Mouse (Mus musculus) frontal cortex, postnatal 25 days (tissue): ENCODE measurements around the gene Epn3.

Experiments
- DNase-seq, 2 experiments: peaks; one replicate each; pipeline ENCODE4 v3.0.0; 2022; ENCODE audit warnings: low spot score in 2 of 2

Gene Epn3

DNA sequence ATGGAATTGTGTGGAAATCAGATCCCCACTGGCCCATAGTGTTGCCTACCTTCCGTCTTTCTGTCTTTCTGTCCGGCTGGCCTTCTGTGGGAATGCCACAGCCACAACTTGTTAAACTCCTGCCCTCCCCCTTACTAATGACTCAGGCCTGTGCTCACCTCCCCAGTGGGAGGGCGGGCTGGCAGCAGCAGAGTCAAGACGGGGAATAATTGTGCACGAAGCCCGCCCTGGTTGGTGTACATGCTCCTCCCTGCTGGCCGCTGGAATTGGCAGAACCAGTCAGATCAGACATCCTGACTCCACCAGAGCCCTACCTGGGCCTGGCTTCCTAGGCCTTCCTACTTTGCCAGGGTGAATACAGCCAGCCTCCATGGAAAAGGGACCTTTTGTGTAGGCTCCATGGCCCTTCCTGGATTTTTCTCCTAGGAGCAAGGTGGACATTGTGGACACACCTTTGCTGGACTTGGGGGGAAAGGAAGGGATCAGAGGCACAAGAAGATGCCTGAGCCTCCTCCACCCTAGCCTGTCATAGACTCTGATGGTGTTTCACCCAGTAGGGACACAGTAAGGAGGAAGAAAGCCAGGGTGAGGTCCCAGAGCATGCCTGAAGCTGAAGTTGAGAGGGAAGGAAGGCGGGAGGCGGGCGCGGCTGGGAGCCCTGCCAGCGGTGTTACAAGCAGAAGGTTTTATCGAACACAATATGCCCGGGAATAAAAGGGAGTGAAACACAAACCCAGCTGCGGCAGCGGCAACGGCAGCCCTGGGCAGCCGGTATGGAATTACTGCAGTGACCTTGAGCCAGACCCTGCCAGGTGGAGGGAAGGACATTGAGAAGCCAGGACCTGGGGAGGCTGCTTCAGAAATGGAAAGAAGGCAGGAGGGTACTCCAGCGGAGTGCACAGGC, 1.4 kb downstream of the Epn3 start:
- DNase-seq, result no peak

DNA sequence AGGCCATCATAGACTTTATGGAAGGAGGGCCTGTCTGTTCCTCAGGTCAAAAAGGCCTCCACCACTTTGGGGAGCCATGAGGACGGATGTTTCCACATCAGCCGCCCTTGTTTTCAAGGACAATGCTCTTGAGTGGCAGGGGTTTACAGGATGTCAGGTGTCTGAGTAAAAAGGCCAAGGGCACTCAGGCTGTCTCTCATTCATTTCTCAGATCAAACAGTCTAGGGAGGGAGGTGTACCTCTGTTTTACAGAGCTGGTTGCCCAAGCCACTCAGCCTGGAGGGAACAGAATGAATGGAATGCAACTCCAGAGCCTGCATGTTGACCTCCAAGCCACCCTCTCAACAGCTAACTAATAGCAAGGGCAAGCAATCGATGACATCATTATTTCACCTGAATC, 4.4 kb downstream of the Epn3 start:
- DNase-seq, result no peak

DNA sequence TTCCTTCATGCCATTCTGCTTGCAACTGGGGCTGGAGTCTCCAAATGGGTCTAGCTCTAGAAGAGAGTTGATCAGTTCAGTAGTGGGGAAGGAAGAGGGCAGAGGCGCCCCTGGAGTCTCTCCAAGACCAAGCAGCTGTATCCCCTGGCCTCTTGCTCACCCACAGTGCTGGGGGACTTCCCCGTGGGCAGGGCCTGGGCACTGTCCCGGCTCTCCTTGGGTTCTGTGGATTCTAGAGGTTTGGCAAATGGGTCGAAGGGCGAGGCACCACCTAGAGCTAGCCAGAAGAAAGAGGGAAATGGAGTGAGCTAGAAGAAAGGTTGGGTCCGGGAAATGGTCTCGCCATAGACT, 8.1 kb downstream of the Epn3 start:
- no peak for DNase-seq

DNA sequence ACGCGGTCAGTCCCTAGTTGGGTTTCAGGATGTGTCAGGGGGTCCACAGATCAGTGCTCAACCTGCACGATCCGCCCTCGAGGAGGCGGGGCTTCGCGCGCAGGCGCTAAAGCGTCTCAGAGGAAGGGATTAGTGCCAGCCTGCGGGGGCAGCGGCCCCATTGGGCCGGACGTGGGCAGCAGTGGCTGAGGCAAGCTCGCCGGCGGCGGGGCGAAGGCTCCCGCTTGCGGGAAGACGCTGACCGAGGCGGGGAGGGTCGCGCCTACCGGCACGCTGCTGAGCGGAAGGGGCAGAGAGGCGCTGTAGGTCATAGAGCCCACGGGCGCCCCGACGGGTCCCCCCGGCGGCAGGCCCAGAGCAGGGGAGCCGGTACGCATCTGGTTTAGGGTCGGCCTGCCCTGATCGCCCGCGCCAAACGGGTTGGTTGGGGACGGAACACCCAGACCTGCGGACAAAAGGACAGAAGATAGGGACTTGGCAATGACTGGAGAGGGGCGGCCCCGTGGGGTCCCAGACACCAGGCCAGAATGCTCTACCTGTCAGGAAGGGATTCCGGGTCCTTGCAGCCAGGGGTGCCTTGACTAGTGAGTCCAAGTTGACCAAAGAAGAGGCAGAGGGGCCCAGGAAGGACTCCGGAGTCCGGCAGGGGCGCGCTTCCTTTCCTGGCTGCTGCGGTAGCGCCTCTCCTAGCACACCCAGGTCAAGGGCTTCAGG, 8.6 kb downstream of the Epn3 start:
- no peak for DNase-seq

DNA sequence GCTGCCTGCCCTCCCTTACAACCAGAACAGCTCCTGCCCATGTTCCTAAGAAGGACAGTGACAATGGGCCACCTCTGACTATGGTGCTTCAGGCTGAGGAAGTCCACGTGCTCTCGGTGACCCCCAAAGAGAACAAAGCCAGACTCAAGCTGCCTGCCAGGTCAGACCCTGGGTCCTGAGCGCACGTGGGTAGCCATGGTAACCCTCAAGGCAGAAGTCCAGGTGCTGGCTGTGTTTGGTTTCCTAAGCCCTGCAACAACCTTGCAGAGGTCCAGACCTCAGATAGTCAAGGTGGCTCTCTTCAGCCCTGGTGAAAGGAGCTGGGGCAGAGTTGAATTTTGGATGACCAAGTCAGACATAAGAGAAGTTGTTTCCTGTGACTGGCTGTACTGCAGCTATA, 10.0 kb downstream of the Epn3 start:
- no peak for DNase-seq

DNA sequence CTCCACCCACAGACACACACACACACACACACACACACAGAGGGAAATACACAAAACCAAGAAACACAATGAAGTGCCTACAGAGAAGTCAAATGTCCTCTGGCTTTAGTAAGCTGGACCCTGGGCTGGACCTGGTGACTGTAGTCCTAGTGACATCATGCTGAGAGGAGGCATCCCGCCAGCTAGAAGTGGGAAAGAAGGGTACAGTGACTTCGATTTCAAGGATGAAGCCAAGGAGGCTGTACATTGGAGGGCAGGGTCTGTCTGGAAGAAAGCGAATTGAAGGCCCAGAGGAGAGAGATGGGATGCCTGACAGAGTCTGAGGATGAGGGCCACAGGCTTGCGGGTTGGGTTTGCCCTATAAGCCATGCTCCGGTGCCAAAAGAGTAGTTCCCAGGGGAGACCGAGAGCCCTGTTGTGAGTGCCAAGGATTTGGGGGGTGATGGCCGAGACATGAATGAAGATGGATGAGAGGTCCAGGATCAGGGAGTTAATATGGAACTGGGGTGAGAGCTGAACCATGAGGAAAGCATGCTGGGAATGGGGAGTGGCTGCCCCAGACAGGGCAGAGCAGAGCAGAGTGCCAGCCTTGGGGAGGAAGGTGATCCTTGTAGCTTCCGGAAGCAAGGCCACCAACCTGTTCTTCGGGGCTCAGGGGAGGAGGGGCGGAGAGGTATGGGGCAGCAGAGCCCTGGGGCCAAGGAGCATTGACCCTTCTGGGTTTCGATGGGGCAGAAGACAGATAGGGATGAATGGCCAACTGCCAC, 10.8 kb downstream of the Epn3 start:
- no peak for DNase-seq

DNA sequence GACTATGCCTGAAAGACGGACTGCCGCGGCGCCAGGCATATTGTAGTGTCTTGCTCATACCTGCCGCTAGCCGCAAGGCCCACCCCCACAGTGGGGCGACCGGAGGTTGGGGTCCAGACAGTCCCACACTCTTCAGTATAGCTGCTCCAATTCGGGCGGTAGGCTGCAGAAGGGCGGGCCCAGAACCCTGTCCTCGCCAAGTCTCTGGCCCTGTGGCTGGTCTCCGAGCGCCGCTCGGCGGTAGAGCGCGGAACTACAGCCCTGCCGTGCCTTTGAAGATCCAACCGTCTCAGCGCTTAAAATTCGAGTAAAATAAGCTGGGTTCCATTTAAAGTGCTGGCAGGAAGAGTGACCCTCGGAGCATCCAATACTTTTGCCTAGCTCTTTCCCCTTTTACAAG, 13.8 kb downstream of the Epn3 start, which contains the start of gene Spata20:
Gene Spata20, minus strand, starts transcription at position 179 of the 400 bp plus-strand sequence.
- DNase-seq, result peak; percentile 90 to 96

DNA sequence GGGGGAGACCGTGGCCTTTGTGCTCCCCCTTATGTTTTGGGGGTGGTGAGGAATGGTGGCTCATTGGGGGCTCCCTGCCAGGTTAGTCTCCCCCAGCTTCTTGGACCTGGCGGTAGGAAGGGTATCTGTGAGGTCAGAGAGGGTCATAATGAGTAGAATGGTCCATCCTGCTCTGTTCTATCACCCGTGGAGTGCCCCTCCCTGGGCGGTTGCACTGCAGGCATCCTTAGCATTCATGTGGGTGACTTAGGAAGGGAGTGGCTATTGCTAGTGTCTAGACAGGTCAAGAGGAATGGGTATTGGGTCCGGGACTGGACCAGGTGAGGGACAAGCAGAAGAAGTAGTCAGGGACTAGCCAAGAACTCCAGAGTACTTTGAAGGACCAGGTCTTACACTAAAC, 14.6 kb downstream of the Epn3 start:
- no peak for DNase-seq

DNA sequence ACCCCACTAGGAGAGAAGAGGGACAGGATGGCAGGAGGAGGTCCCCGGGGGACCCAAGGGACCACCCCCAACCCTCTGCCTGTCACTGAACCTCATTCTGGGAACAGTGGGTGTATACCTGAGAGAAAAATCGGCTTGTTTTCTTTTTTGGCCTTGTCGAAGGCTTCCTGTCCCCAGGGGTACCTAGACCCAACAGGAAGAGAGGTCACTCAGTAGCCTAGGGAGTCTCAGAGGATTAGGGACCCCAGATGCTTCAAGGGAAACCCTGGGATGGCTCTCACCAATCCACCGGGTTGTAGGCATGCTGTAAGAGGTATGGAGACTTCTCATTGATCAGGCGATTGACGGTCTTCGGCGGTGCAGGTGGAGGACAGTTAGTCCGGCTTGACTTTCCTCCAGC, 15.1 kb downstream of the Epn3 start:
- no peak for DNase-seq

DNA sequence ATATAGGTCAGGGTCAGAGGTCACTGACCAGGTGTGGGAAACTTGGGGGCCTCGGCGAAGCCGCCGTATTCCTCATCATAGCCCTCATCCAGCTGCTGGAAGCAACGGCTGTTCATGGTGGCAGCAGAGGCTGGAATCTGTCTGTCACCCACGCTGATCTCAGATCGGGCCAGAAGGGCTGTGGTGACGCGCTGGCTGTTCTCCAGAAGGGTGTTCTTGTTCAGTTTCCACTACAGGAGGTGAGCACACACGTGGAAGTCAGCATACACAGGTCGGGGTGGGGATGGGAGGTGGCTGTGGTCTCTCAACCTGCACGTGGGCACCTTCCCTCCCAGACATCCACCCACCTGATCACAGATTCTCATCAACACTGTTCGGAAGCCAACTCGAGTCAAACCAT, 15.9 kb downstream of the Epn3 start:
- DNase-seq, result no peak

DNA sequence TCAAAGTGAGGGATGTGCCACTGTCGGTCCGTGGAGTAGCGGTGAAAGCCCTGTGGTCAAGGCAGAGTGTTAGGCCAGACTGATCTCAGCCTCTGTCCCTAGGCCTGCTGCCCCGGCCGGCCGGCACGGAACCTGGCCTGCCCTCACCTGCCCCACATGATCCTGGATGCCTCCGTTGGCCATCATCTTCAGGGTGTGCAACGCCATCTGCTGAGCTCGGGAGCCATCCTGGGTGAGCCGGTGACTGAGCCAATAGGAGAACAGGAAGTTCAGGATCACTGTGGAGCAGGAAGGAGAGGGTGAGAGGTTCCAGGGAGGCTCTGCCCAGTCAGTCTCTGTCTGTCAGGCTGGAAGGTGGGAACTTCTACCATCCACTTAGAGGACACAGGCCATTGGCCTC, 16.3 kb downstream of the Epn3 start:
- DNase-seq, result no peak

DNA sequence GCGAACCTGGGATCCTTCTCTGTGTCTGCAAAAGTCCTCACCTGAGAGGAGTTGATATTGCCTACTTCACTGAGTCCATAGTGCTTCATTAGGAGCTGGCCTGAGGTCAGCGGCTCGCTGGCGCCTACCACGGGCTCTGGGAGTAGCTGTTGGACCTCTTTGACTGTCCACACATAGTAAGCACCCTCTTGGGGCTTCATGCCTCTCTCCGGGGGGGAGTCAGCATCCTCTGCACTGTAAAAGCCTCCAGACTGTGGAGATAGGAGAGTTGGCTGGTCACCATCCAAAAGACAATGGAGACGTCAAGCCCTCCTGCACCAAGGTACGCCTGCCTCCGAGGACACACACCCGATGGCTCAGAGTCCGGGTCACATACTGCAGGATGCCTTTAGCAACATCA, 17.0 kb downstream of the Epn3 start:
- DNase-seq, result no peak

DNA sequence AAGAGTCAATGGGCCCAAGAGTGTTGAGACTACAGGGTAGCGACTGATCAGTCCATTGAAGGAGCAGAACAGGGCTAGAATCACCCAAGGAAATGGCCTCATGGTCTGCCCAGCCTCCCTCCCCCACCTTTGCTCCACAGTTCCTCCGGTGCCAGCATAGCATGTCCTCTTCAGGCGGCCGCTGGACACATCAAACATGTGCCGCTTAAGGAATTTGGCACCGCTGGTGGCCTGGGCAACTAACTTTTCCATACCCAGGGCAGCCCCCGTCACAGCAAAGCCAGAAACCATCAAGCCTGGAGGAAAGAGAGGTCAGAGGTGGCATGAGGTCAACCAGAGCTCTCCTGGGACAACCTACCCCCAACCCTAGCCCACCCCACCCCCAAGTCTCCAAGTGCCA, 17.8 kb downstream of the Epn3 start:
- no peak for DNase-seq

DNA sequence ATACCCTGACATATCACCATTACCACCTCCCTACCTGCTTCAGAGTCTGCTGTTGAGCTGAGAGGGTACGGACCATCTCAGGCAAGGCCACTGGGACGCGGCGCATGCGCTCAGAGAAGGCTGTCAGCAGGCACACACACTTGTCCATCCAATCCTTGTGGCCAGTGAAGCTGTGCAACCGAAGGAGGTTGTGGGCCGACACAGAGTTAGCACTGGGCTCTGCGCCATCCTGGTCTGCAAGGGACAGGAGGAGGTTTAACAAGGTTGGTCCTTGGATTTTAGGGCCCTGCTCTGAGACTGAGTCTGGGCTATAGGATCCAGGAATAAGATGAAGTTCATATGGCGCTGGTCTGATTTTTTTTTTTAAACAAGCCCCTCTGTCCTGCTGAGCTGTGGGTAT, 19.4 kb downstream of the Epn3 start:
- DNase-seq, result no peak

DNA sequence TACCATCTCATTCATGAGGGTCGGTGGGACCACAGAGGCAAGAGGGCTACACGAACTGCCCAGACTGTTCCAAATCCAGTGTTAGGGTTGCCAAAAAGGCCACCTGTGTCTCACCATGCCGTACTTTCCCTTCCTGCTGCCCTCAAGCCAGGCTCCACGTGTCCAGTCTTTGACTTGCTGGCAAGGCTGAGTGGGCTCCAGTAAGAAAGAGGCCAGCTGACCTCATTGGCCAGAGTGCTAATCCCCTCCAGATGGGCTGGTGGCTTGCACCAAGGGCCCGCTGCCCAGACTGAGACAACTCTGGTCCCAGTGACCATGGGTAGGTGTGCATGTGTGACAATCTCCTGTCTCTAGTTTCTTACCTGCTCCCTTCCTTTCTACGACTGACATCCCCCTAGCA, 22.1 kb downstream of the Epn3 start:
- DNase-seq, result no peak

DNA sequence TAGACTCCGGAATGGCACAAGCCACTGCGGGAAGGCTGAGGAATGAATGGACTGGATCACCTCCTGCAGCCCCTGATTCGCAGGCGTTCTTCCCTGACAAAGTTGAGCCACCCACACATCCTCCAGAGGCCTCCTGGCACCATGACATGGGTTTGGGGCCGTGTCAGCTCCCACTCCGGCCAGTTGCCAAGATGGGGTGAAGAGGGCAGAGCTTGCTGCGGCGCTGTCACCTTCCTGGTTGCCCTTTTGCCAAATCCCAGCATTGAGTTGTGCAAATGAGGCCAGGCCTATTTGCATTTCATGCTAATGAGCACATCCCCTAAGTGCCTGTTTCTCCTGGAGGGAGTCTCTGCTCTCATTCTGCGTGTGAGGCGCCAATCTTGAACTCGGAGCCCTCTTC, 24.1 kb downstream of the Epn3 start:
- DNase-seq, result no peak

DNA sequence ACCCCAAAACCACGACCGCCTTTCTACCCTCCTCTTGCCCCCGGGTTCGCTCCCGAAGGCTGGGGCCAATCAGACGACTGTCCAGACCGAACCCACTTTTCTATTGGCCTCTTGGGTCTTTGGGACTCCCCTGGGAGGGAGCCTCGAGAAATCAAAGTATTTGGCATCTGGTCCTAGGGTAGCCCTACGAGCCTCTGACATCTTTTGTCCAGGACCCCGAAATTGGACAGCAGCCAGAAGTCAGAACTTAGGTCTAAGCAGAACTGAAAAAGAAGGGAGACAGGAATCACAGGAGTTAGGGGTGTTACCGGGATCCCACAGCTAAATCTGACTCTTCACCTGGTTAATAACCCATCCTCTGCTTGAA, 25.2 kb downstream of the Epn3 start:
- no peak for DNase-seq

DNA sequence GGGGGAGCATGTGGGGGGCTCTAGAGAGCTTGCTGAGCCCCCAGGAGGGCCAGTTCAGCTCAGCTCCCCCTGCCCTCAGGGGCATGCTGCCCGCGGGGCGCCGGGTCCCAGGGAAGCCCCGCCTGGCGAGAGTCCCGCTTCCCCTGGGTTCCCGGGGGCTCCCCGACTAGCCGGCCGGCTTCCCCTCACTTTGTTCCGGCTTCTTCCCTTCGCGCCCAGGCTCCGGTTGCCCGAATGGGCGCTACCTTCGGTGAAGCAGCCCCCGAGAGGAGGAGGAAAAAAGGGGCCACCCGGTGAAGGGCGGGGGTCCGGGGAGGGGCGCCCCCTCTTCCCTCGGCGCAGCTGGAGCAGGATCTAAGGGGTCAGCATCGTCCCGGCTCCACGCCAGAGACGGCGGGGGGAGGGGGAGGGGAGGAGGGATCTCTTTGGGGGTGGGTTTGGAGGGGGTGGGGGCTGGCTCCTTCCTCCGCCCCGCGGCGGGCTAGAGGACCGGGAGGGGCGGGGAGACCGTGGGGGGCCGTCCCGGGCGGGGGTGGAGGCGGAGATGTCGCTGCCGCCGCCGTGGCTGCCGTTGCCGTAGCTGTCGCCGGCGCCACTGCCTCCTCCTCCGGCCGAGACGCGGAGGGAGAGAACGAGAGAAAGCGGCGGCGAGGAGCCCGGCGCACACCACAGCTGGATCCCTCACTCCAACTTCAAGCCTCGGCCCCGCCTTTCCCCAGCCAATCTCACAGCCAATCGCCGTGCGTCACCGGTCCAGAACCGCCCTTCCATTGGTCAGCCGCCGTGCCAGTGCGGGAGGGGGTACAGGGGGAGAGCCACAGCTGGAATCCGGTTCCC, 25.8 kb downstream of the Epn3 start, which contains the start of gene Cacna1g:
Gene Cacna1g, minus strand, starts transcription at position 492 of the 837 bp plus-strand sequence.
- peak; percentile 62 to 78 for DNase-seq

DNA sequence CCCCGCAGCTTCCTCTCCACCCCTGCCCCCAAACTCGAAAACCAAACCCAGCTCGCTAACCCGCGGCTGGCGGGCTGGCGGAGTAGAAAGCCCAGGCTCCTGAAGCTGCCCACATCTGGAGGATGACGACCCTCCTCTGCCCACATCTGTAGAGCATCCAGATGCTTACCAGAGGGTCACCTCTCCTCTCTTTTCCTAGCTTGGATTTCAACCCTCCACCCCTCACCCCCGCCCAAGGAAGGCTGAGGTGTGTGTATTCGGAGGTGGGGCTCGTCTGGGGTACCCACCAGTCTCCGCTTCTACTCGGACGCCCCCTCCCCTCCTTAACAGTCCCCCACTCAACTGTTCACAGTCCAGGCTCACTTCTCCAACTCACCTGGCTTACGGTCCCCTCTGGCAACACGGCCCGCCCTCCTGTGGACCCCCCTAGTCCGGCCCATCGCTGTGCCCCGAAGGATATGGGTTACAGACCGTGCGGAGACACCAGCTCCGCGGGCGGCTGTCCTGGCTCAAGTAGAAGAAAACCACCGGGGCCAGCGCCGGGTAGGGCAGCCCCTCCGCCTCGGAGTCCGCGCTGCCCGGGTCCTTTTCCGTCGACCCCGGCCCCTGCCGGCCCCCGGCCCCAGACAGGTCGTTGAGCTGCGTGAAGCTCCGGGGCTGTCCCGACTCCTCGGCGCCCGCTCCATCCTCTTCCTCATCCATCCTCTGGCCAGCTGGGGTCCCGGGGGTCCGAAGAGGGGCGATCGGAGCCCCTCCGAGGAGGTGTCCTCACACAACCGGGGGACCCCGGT, 26.7 kb downstream of the Epn3 start:
- no peak for DNase-seq

DNA sequence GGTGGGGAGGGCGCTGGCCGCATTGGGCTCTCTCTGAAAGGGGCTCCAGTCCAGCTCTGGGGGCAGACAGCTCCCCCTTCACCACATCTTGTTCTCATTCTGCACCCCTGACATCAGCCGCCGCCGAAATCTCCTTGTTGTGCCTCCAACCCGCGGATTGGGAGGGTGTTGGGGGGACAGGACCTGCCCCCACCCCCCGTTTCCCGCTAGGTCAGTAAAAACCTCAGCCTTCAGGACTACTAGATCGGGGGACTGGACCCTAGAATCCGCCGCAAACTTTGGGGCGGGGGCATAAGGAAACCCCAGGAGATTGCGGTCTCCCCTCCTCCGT, 27.2 kb downstream of the Epn3 start:
- no peak for DNase-seq
